Mouse (Mus musculus) embryonic facial prominence, embryonic 14.5 days (tissue): ENCODE results near the gene Glis3. TPM values are rescaled to one million over a fixed set of nuclear protein-coding genes. Genes with fewer than 3 reads are reported as not detected.

Experiments
- ATAC-seq: fragments of 200-750 bp; cut with Nextera tagmentation; 2 replicates; pipeline ENCODE4 v1.8.0; 2017; ENCODE audit warnings: low read depth, moderate number of reproducible peaks, moderate TSS enrichment
- DNase-seq: peaks from one replicate; pipeline ENCODE4 v3.0.0-alpha.2; 2015; ENCODE audit warnings: low spot score
- H3K27ac ChIP-seq: fragments of 300-500 bp; sonication (generic); replicated peaks from 2 replicates; pipeline ENCODE4 v1.5.1; 2014; ENCODE audit warnings: low read depth, mild to moderate bottlenecking, low read length, moderate library complexity
- H3K27me3 ChIP-seq: fragments of 300-500 bp; sonication (generic); replicated peaks from 2 replicates; pipeline ENCODE4 v1.6.1; 2014; ENCODE audit warnings: low read length; ENCODE audit not compliant: control insufficient read depth, insufficient read depth
- H3K36me3 ChIP-seq: fragments of 300-500 bp; sonication (generic); 2 replicates; pipeline ENCODE4 v1.6.1; 2014; ENCODE audit warnings: low read length, mixed read lengths; ENCODE audit not compliant: control insufficient read depth, insufficient read depth
- H3K4me1 ChIP-seq: fragments of 300-500 bp; sonication (generic); 2 replicates; pipeline ENCODE4 v1.6.1; 2014; ENCODE audit warnings: antibody characterized with exemption, low read length; ENCODE audit not compliant: control insufficient read depth, insufficient read depth
- H3K4me2 ChIP-seq: fragments of 300-500 bp; sonication (generic); 2 replicates; pipeline ENCODE4 v1.6.1; 2014; ENCODE audit warnings: low read depth, mild to moderate bottlenecking, low read length, moderate library complexity, mixed read lengths
- H3K4me3 ChIP-seq: fragments of 300-500 bp; sonication (generic); 2 replicates; pipeline ENCODE4 v1.5.1; 2014; ENCODE audit warnings: low read depth, mild to moderate bottlenecking, low read length
- H3K9ac ChIP-seq: fragments of 300-500 bp; sonication (generic); 2 replicates; pipeline ENCODE4 v1.6.1; 2014; ENCODE audit warnings: low read depth, mild to moderate bottlenecking, low read length, moderate library complexity, mixed read lengths
- H3K9me3 ChIP-seq: fragments of 300-500 bp; sonication (generic); 2 replicates; pipeline ENCODE4 v1.6.1; 2016; ENCODE audit warnings: low read length; ENCODE audit not compliant: control insufficient read depth
- WGBS: fragments of 180-500 bp; shearing (Covaris S2); extraction: QIAGEN DNeasy Blood & Tissue Kit; methylation state at CpG from one replicate; pipeline ENCODE4 v1.1.7; 2014; 5-methylcytosine and 5-hydroxymethylcytosine counted together
- polyA plus RNA-seq: library from polyadenylated mRNA; unstranded; fragments of >200 nt; fragmentation: Nextera tagmentation; extraction: Ambion mirVana; gene quantifications from 2 replicates; pipeline ENCODE4 v1.2.1, GENCODE M21; 2014

Gene Glis3
- polyA plus RNA-seq, 1 experiment from 2014 or later = 6.0 TPM

DNA sequence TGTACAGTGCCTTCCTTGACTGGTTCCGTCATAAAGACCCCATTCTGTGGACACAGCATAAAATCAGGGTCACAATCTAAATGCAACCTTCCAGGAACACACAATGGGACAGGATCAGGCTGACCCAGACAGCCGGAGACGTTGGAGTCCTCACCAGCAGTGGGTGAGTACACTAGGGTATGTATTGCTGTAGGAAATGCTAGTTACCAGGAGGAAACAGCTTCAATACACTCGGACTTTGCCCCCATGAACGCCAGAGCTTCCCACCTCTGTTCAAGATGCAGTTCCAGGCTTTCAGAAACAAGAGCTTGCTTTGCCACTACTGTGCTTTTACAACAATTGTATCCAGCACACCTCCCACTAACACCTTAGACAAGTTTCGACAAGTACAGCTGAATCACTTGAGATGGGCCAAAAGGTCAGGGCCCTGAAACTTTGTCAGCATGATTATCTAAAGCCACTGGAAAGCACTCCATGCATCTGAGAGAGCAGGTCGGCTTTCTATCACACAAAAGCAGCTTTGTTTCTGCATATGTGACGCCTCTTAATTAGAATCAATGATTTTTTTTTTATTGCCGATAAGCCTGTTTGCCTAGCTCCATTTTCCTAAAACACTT is 162.3 kb downstream of the Glis3 start:
- no peaks in the 10 kb centered on the region for H3K27me3 ChIP-seq
- 54% methylated on average over 9 of the region's 9 CpGs for WGBS
- H3K9ac ChIP-seq = no peak overlapping the region
- H3K27ac ChIP-seq = no peak overlapping the region
- H3K4me2 ChIP-seq = no peak overlapping the region
- H3K36me3 ChIP-seq = no peaks in the 10 kb centered on the region
- H3K4me1 ChIP-seq = peaks cover 5% of the 10 kb centered on the region
- DNase-seq = no peak
- no peaks in the 10 kb centered on the region for H3K9me3 ChIP-seq
- ATAC-seq = no peak
- no peak overlapping the region for H3K4me3 ChIP-seq

DNA sequence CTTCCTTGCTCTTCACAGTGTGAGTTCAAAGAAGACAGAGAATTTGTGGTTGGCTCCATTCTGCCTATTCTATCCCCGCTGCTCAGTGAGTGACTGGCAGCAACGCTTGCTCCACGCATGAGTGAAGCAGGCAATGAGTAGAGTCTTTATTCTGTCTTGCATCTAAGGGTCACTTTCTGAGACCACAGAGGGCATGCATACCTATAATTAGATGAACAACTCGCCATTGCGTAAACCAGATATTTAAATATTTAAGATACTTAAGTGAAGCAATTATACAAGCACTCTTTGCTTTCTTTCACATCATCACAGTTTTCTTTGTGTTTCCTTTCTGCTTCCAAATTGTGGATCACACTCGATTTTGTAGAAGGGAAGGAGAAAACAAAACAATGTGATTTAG is 163.4 kb downstream of the Glis3 start:
- no peak for ATAC-seq
- no peak overlapping the region for H3K9ac ChIP-seq
- peaks cover 5% of the 10 kb centered on the region for H3K4me1 ChIP-seq

GRCm38 (mm10) chr19:28512475-28512874 is 167.4 kb downstream of the Glis3 start:
- Histone ChIP-seq H3K27me3 (no peaks in the 10 kb centered on the region), H3K4me3 (no peak overlapping the region), H3K9me3 (no peaks in the 10 kb centered on the region), H3K36me3 (no peaks in the 10 kb centered on the region), H3K9ac (no peak overlapping the region), H3K4me1 (no peaks in the 10 kb centered on the region; the same call in 1 of the 2 replicates), H3K27ac (no peak overlapping the region), H3K4me2 (no peak overlapping the region)
- ATAC-seq = no peak
- WGBS = 68% methylated on average over 11 of the region's 11 CpGs
- no peak for DNase-seq

More for the DNA sequence above, 163.4 kb downstream of the Glis3 start:
- Histone ChIP-seq H3K27me3 (no peaks in the 10 kb centered on the region), H3K9me3 (no peaks in the 10 kb centered on the region), H3K36me3 (no peaks in the 10 kb centered on the region), H3K4me2 (no peak overlapping the region), H3K4me3 (no peak overlapping the region), H3K27ac (no peak overlapping the region)
- 58% methylated on average over 6 of the region's 6 CpGs for WGBS
- no peak for DNase-seq

GRCm38 (mm10) chr19:28511910-28512309 is 168.0 kb downstream of the Glis3 start:
- Histone ChIP-seq H3K4me3 (no peak overlapping the region), H3K9ac (no peak overlapping the region), H3K4me2 (no peak overlapping the region), H3K36me3 (no peaks in the 10 kb centered on the region), H3K27ac (no peak overlapping the region), H3K4me1 (no peaks in the 10 kb centered on the region; the same call in 1 of the 2 replicates), H3K27me3 (no peaks in the 10 kb centered on the region), H3K9me3 (no peaks in the 10 kb centered on the region)
- DNase-seq = no peak
- WGBS = 78% methylated on average over 1 of the region's 1 CpGs
- no peak for ATAC-seq

DNA sequence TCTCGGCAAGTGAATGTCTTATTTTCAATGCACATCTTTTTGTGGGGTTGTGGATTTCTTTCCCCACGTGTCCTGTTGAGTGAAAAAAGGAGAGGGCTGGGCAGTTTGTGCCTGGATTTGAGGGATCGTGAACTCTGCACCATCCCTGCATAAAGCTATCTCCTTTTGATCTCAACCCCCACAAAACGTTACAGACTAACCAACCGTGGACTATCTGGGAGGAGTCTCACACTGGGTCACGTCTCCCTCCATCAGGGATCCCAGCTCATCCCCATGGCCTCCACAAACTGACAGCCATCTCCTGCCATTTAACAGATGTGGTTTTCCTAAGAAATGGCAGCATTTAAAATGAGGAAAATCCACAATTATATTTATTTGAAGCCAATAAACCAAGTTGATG is 174.5 kb downstream of the Glis3 start:
- no peak for ATAC-seq
- Histone ChIP-seq H3K4me3 (no peak overlapping the region), H3K9ac (no peak overlapping the region), H3K4me2 (no peak overlapping the region), H3K4me1 (no peaks in the 10 kb centered on the region), H3K36me3 (no peaks in the 10 kb centered on the region), H3K9me3 (no peaks in the 10 kb centered on the region), H3K27ac (no peak overlapping the region), H3K27me3 (no peaks in the 10 kb centered on the region)
- no peak for DNase-seq
- 58% methylated on average over 6 of the region's 6 CpGs for WGBS

GRCm38 (mm10) chr19:28503011-28503410 is 176.9 kb downstream of the Glis3 start:
- Histone ChIP-seq H3K4me2 (no peak overlapping the region), H3K4me1 (no peaks in the 10 kb centered on the region), H3K9ac (no peak overlapping the region), H3K27me3 (no peaks in the 10 kb centered on the region), H3K36me3 (no peaks in the 10 kb centered on the region), H3K27ac (no peak overlapping the region), H3K9me3 (no peaks in the 10 kb centered on the region), H3K4me3 (no peak overlapping the region)
- no peak for ATAC-seq
- DNase-seq = no peak
- 64% methylated on average over 12 of the region's 12 CpGs for WGBS

GRCm38 (mm10) chr19:28500975-28501374 is 178.9 kb downstream of the Glis3 start:
- no peak overlapping the region for H3K27ac ChIP-seq
- 63% methylated on average over 9 of the region's 9 CpGs for WGBS
- H3K36me3 ChIP-seq = no peaks in the 10 kb centered on the region
- H3K4me2 ChIP-seq = no peak overlapping the region
- no peak overlapping the region for H3K9ac ChIP-seq
- no peaks in the 10 kb centered on the region for H3K9me3 ChIP-seq
- H3K4me1 ChIP-seq = no peaks in the 10 kb centered on the region
- H3K27me3 ChIP-seq = no peaks in the 10 kb centered on the region
- ATAC-seq = no peak
- DNase-seq = no peak
- no peak overlapping the region for H3K4me3 ChIP-seq

GRCm38 (mm10) chr19:28500505-28500904 is 179.4 kb downstream of the Glis3 start:
- Histone ChIP-seq H3K27ac (no peak overlapping the region), H3K4me2 (no peak overlapping the region), H3K27me3 (no peaks in the 10 kb centered on the region), H3K4me3 (no peak overlapping the region), H3K4me1 (no peaks in the 10 kb centered on the region), H3K9me3 (no peaks in the 10 kb centered on the region), H3K36me3 (no peaks in the 10 kb centered on the region), H3K9ac (no peak overlapping the region)
- ATAC-seq (no peak), DNase-seq (no peak)
- 86% methylated on average over 14 of the region's 14 CpGs for WGBS

GRCm38 (mm10) chr19:28499786-28500185 is 180.1 kb downstream of the Glis3 start:
- H3K4me3 ChIP-seq = no peak overlapping the region
- H3K9ac ChIP-seq = no peak overlapping the region
- no peak for ATAC-seq
- H3K4me1 ChIP-seq = no peaks in the 10 kb centered on the region
- 92% methylated on average over 5 of the region's 5 CpGs for WGBS
- H3K36me3 ChIP-seq = no peaks in the 10 kb centered on the region
- DNase-seq = no peak
- H3K9me3 ChIP-seq = no peaks in the 10 kb centered on the region
- H3K4me2 ChIP-seq = no peak overlapping the region
- no peak overlapping the region for H3K27ac ChIP-seq
- no peaks in the 10 kb centered on the region for H3K27me3 ChIP-seq
